Mouse (Mus musculus): ENCODE measurements around the gene Zdhhc12. TPM values are rescaled to one million over a fixed set of nuclear protein-coding genes. Genes with fewer than 3 reads are reported as not detected.

Gene Zdhhc12
- total RNA-seq, 1 experiment: 133 TPM

- no peak for TF ChIP-seq ZC3H11A (IDR thresholded peaks at IDR 0.05; ENCODE audit: borderline replicate concordance, low read depth, low read length)
- TF ChIP-seq CHD2 (IDR thresholded peaks at IDR 0.05; ENCODE audit: low read depth, low read length): no peak
- TF ChIP-seq ZNF384 (IDR thresholded peaks at IDR 0.05; ENCODE audit: low read depth, low read length): no peak
- no peak for TF ChIP-seq MAFK (IDR thresholded peaks at IDR 0.05; ENCODE audit: insufficient read depth, low read depth, low read length)
- no peak for TF ChIP-seq HCFC1 (IDR thresholded peaks at IDR 0.05; ENCODE audit: borderline replicate concordance, insufficient read depth, low read length)
- H3K9ac ChIP-seq (ENCODE audit: insufficient read depth, low read depth, low read length, poor library complexity, severe bottlenecking): no peak overlapping the region
- no peak overlapping the region for H3K27ac ChIP-seq (ENCODE audit: insufficient read depth, low read depth, low read length, poor library complexity, severe bottlenecking)
- H3K4me1 ChIP-seq (ENCODE audit: control insufficient read depth in 2 of 2, insufficient read depth in 2 of 2, low read length in 2 of 2, poor library complexity in 1 of 2): peaks cover 2% of the 10 kb centered on the region in 2 experiments; a peak in 2 of 4 replicates
- no peak overlapping the region for H3K4me3 ChIP-seq (ENCODE audit: insufficient read depth in 1 of 2, low read depth in 1 of 2, low read length in 2 of 2, poor library complexity in 1 of 2, severe bottlenecking in 1 of 2)
- in situ Hi-C loops (cut with MboI; ENCODE audit: low sequenced_read_pairs in 2 of 2, unreplicated experiment in 2 of 2): no loop called here
- DNase-seq (ENCODE audit: low read depth, low spot score): no peak
- H3K9me3 ChIP-seq (ENCODE audit: control insufficient read depth, insufficient read depth, low read depth, low read length): no peaks in the 10 kb centered on the region
- H3K36me3 ChIP-seq (ENCODE audit: control insufficient read depth, insufficient read depth, low read length, poor library complexity, severe bottlenecking): no peaks in the 10 kb centered on the region
These were observed 36.7 kb upstream of the Zdhhc12 start for GRCm38 (mm10) chr2:30130156-30130555.

GRCm38 (mm10) chr2:30128789-30129188, 35.3 kb upstream of the Zdhhc12 start:
- Histone ChIP-seq H3K9ac (ENCODE audit: insufficient read depth, low read depth, low read length, poor library complexity, severe bottlenecking) (no peak overlapping the region), H3K9me3 (ENCODE audit: control insufficient read depth, insufficient read depth, low read depth, low read length) (no peaks in the 10 kb centered on the region), H3K4me1 (ENCODE audit: control insufficient read depth in 2 of 2, insufficient read depth in 2 of 2, low read length in 2 of 2, poor library complexity in 1 of 2) (peaks cover 0 to 2% of the 10 kb centered on the region in 2 experiments; a peak in 1 of 4 replicates), H3K36me3 (ENCODE audit: control insufficient read depth, insufficient read depth, low read length, poor library complexity, severe bottlenecking) (no peaks in the 10 kb centered on the region), H3K27ac (ENCODE audit: insufficient read depth, low read depth, low read length, poor library complexity, severe bottlenecking) (no peak overlapping the region), H3K4me3 (ENCODE audit: insufficient read depth in 1 of 2, low read depth in 1 of 2, low read length in 2 of 2, poor library complexity in 1 of 2, severe bottlenecking in 1 of 2) (no peak overlapping the region)
- TF ChIP-seq MAFK (IDR thresholded peaks at IDR 0.05; ENCODE audit: insufficient read depth, low read depth, low read length) (no peak), CHD2 (IDR thresholded peaks at IDR 0.05; ENCODE audit: low read depth, low read length) (no peak), ZC3H11A (IDR thresholded peaks at IDR 0.05; ENCODE audit: borderline replicate concordance, low read depth, low read length) (no peak), HCFC1 (IDR thresholded peaks at IDR 0.05; ENCODE audit: borderline replicate concordance, insufficient read depth, low read length) (no peak), ZNF384 (IDR thresholded peaks at IDR 0.05; ENCODE audit: low read depth, low read length) (no peak)
- no peak for DNase-seq (ENCODE audit: low read depth, low spot score)
- in situ Hi-C loops (cut with MboI; ENCODE audit: low sequenced_read_pairs in 2 of 2, unreplicated experiment in 2 of 2): no loop called here

- DNase-seq (ENCODE audit: low read depth, low spot score): peak; percentile 87
- H3K9ac ChIP-seq (ENCODE audit: insufficient read depth, low read depth, low read length, poor library complexity, severe bottlenecking): peak within 1 kb of the TSS; percentile 84
- H3K4me1 ChIP-seq (ENCODE audit: control insufficient read depth in 2 of 2, insufficient read depth in 2 of 2, low read length in 2 of 2, poor library complexity in 1 of 2): peaks cover 0 to 6% of the 10 kb centered on the region in 2 experiments; a peak in 2 of 4 replicates
- TF ChIP-seq HCFC1 (IDR thresholded peaks at IDR 0.05; ENCODE audit: borderline replicate concordance, insufficient read depth, low read length) (peak; percentile 83), MAFK (IDR thresholded peaks at IDR 0.05; ENCODE audit: insufficient read depth, low read depth, low read length) (peak; percentile 40; the same call in 1 of the 2 replicates), CHD2 (IDR thresholded peaks at IDR 0.05; ENCODE audit: low read depth, low read length) (0 out of 2 replicates have a peak, but pooled peaks have one; percentile 29), ZNF384 (IDR thresholded peaks at IDR 0.05; ENCODE audit: low read depth, low read length) (no peak), ZC3H11A (IDR thresholded peaks at IDR 0.05; ENCODE audit: borderline replicate concordance, low read depth, low read length) (no peak)
- H3K9me3 ChIP-seq (ENCODE audit: control insufficient read depth, insufficient read depth, low read depth, low read length): no peaks in the 10 kb centered on the region
- in situ Hi-C loops (cut with MboI; ENCODE audit: low sequenced_read_pairs in 2 of 2, unreplicated experiment in 2 of 2): no loop called here
- H3K4me3 ChIP-seq (ENCODE audit: insufficient read depth in 1 of 2, low read depth in 1 of 2, low read length in 2 of 2, poor library complexity in 1 of 2, severe bottlenecking in 1 of 2): peak within 1 kb of the TSS; percentile 81 to 94
- H3K36me3 ChIP-seq (ENCODE audit: control insufficient read depth, insufficient read depth, low read length, poor library complexity, severe bottlenecking): no peaks in the 10 kb centered on the region; the same call in 1 of the 2 replicates
- peak within 1 kb of the TSS; percentile 86 for H3K27ac ChIP-seq (ENCODE audit: insufficient read depth, low read depth, low read length, poor library complexity, severe bottlenecking)
These were observed 31.2 kb upstream of the Zdhhc12 start, which contains the start of gene Zer1 for GRCm38 (mm10) chr2:30124472-30125274. Gene Zer1, minus strand, starts transcription at chr2:30124585.

DNA sequence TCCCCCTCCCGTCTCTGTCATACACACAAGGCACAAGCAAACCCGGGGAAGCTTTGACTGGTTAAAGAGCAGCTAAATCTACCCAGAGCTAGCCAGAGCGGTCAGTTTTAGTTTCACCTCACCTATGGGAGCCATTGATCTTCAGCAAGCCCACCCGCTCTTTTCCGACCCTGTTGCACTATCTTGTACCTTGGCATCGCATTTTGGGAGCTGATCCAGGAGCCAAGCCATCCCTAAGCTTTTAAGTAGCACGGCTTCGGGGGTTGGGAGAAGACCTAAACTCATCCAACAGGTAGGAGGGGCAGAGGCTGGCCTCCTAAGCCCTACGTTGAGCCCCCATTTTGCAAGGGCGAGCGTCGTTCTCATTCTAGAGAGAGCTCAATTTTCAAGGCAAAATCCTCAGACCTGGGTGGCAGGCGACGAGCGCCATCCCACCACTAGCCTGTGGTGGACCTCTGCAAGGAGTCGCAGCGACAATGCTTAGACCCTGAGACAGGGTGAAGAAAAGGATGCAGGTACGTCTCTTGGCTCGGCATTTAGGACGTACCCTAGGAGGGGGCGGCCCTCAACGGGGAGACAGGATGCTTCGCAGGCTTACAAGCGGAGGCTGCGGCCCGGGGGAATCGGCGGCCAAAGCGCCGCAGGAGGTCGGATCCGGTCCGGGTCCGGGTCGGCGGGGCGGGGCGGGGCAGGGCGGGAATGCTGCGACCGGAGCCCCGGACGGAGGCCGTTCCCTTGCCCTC, 30.5 kb upstream of the Zdhhc12 start:
- H3K4me1 ChIP-seq (ENCODE audit: control insufficient read depth in 2 of 2, insufficient read depth in 2 of 2, low read length in 2 of 2, poor library complexity in 1 of 2): peaks cover 0 to 11% of the 10 kb centered on the region in 2 experiments; a peak in 2 of 4 replicates
- H3K9me3 ChIP-seq (ENCODE audit: control insufficient read depth, insufficient read depth, low read depth, low read length): no peaks in the 10 kb centered on the region
- peak overlapping the region; percentile 81 to 94 for H3K4me3 ChIP-seq (ENCODE audit: insufficient read depth in 1 of 2, low read depth in 1 of 2, low read length in 2 of 2, poor library complexity in 1 of 2, severe bottlenecking in 1 of 2)
- in situ Hi-C loops (cut with MboI; ENCODE audit: low sequenced_read_pairs in 2 of 2, unreplicated experiment in 2 of 2): no loop called here
- peak overlapping the region; percentile 83 for H3K9ac ChIP-seq (ENCODE audit: insufficient read depth, low read depth, low read length, poor library complexity, severe bottlenecking)
- H3K27ac ChIP-seq (ENCODE audit: insufficient read depth, low read depth, low read length, poor library complexity, severe bottlenecking): peak overlapping the region; percentile 86
- H3K36me3 ChIP-seq (ENCODE audit: control insufficient read depth, insufficient read depth, low read length, poor library complexity, severe bottlenecking): no peaks in the 10 kb centered on the region; the same call in 1 of the 2 replicates
- TF ChIP-seq HCFC1 (IDR thresholded peaks at IDR 0.05; ENCODE audit: borderline replicate concordance, insufficient read depth, low read length): no peak
- no peak for TF ChIP-seq MAFK (IDR thresholded peaks at IDR 0.05; ENCODE audit: insufficient read depth, low read depth, low read length)
- TF ChIP-seq ZC3H11A (IDR thresholded peaks at IDR 0.05; ENCODE audit: borderline replicate concordance, low read depth, low read length): no peak
- TF ChIP-seq ZNF384 (IDR thresholded peaks at IDR 0.05; ENCODE audit: low read depth, low read length): no peak
- TF ChIP-seq CHD2 (IDR thresholded peaks at IDR 0.05; ENCODE audit: low read depth, low read length): no peak
- DNase-seq (ENCODE audit: low read depth, low spot score): no peak

Data from ES-E14 (cell line).